Mouse (Mus musculus): Measurements from ENCODE around the gene Ttc30a2. TPM values are rescaled to one million over a fixed set of nuclear protein-coding genes. Genes with fewer than 3 reads are reported as not detected.
"Not testable (repeated sequence)": the region's sequence is repeated elsewhere in the genome, so short reads cannot be mapped to it uniquely, and the experiment has no call there.

Ttc30a2 gene
- 1.1 and 1.9 TPM in 2 replicates for polyA plus RNA-seq (2014; fragmentation: Nextera tagmentation; extraction: Ambion mirVana)

DNA sequence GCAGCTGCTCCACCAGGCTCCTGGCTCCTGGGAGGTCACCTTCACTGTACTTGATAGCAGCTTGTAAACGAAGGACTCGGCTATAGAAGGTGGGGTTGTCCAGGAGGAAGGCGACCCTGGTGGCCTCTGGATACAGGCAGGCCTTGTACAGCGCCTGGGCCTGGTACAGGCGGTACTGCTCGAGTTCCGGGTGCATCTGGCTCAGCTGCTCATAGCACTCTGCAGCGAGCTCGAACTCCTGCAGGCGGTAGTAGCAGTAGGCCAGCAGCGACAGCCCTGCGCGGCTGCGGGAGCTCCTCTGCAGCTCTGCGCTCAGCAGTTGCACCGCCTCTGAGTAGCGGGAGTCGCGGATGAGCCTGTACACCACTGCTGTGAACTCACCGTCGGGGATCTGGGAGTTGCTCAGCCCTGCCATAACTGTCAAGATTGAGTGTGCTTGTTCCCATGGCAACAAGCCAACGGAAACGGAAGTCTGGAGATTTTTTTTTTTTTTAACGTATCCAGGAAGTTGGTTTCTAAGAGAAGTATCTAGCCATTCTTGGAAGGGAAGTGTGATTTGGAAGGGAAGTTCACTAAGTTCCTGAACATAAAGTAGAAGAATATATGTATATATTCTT, at the start of gene Ttc30a2:
Gene Ttc30a2, minus strand, starts transcription at position 419 of the 617 bp plus-strand sequence.
- H3K27ac ChIP-seq (replicated peaks in 1 of 2; ENCODE audit: control insufficient read depth in 1 of 2, insufficient read depth in 1 of 2, low read depth in 2 of 2, low read length in 2 of 2); H3K27me3 ChIP-seq (ENCODE audit: control insufficient read depth, insufficient read depth, low read length); H3K4me1 ChIP-seq (ENCODE audit: control insufficient read depth in 2 of 2, insufficient read depth in 2 of 2, low read length in 2 of 2); H3K36me3 ChIP-seq (ENCODE audit: control insufficient read depth, insufficient read depth, low read length); ATAC-seq (ENCODE audit: insufficient number of reproducible peaks, insufficient read depth, low FRiP score, low read depth); H3K9me3 ChIP-seq (ENCODE audit: control insufficient read depth, low read length); H3K9ac ChIP-seq (ENCODE audit: low read length): not testable (repeated sequence)
- Histone ChIP-seq H3K4me3 (ENCODE audit: control insufficient read depth in 1 of 2, insufficient read depth in 1 of 2, low read depth in 1 of 2, low read length in 2 of 2) (peak within 1 kb of the TSS; percentile 13 to 14; a peak in 2 of 4 replicates), H3K4me2 (ENCODE audit: low read length) (peak within 1 kb of the TSS; percentile 48)
- 16% methylated on average over 19 of the region's 24 CpGs for WGBS

DNA sequence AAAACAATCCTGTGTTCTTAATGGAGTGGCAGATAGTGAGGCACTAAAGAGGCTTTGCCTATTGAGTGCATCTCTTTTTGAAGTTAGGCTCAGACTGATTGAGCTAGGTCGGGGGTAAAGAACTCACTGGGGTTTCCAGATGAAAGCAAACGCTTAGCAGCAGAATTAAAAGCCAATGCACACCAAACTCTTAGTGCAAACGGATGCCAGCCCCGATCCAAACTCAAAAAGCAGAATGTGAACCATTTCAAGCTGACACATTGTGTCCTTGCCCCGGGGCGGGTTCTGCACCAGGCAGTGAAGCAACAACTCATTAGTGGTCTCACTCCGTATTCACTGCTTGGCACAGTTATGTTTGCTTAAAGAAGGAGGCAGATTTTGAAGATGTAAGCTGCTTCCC, 38.9 kb upstream of the Ttc30a2 start:
- Histone ChIP-seq H3K9me3 (ENCODE audit: control insufficient read depth, low read length) (no peaks in the 10 kb centered on the region), H3K4me2 (ENCODE audit: low read length) (no peak overlapping the region), H3K27me3 (ENCODE audit: control insufficient read depth, insufficient read depth, low read length) (no peaks in the 10 kb centered on the region), H3K4me3 (ENCODE audit: control insufficient read depth in 1 of 2, insufficient read depth in 1 of 2, low read depth in 1 of 2, low read length in 2 of 2) (no peak overlapping the region), H3K4me1 (ENCODE audit: control insufficient read depth in 2 of 2, insufficient read depth in 2 of 2, low read length in 2 of 2) (no peaks in the 10 kb centered on the region), H3K36me3 (ENCODE audit: control insufficient read depth, insufficient read depth, low read length) (no peaks in the 10 kb centered on the region), H3K27ac (replicated peaks in 1 of 2; ENCODE audit: control insufficient read depth in 1 of 2, insufficient read depth in 1 of 2, low read depth in 2 of 2, low read length in 2 of 2) (no peak overlapping the region), H3K9ac (ENCODE audit: low read length) (no peak overlapping the region)
- no peak for ATAC-seq (ENCODE audit: insufficient number of reproducible peaks, insufficient read depth, low FRiP score, low read depth)
- 18% methylated on average over 7 of the region's 7 CpGs for WGBS

DNA sequence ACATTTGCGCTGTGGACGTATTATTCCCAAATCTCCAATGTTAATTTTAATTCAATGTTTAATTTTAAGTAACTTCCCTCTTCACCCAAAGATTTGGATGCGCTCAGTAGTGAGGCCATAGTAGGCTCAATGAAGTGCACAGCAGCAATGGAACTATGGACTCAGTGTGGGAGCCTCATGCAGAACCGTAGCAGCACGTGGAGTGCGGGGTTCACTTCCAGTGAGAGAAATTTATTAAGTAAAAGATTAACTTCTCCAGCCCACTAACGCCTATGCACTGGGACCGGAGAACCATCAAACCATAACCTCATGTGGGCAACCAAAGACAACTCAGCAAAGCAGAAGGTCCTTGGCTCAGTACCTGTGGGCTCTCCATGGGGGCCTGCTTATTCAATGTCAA, 38.2 kb upstream of the Ttc30a2 start:
- WGBS = 92% methylated on average over 8 of the region's 8 CpGs
- Histone ChIP-seq H3K9me3 (ENCODE audit: control insufficient read depth, low read length) (no peaks in the 10 kb centered on the region), H3K4me3 (ENCODE audit: control insufficient read depth in 1 of 2, insufficient read depth in 1 of 2, low read depth in 1 of 2, low read length in 2 of 2) (no peak overlapping the region), H3K4me2 (ENCODE audit: low read length) (no peak overlapping the region), H3K27ac (replicated peaks in 1 of 2; ENCODE audit: control insufficient read depth in 1 of 2, insufficient read depth in 1 of 2, low read depth in 2 of 2, low read length in 2 of 2) (no peak overlapping the region), H3K9ac (ENCODE audit: low read length) (no peak overlapping the region), H3K4me1 (ENCODE audit: control insufficient read depth in 2 of 2, insufficient read depth in 2 of 2, low read length in 2 of 2) (0 out of 4 replicates have a peak, but pooled peaks cover 0 to 3% of the 10 kb centered on the region in 2 experiments), H3K27me3 (ENCODE audit: control insufficient read depth, insufficient read depth, low read length) (no peaks in the 10 kb centered on the region), H3K36me3 (ENCODE audit: control insufficient read depth, insufficient read depth, low read length) (no peaks in the 10 kb centered on the region)
- no peak for ATAC-seq (ENCODE audit: insufficient number of reproducible peaks, insufficient read depth, low FRiP score, low read depth)

DNA sequence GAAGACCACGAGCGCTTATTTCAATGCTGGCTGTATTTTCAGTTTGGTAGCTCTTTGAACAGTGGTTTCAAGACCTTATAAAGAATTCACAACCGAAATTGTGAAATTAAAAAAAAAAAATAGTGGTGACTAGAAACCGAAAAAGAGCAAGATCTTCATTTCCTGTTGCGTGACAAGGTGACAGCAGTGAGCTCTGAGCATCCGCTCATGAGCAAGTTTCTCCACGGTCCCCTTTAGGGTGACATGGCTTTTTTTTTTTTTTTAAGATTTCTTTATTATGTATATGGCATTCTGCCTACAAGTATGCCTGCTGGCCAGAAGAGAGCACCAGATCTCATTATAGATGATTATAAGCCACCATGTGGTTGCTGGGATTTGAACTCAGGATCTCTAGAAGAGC, 37.5 kb upstream of the Ttc30a2 start:
- no peak for ATAC-seq (ENCODE audit: insufficient number of reproducible peaks, insufficient read depth, low FRiP score, low read depth)
- no peak overlapping the region for H3K4me2 ChIP-seq (ENCODE audit: low read length)
- H3K9me3 ChIP-seq (ENCODE audit: control insufficient read depth, low read length) = no peaks in the 10 kb centered on the region
- H3K27ac ChIP-seq (replicated peaks in 1 of 2; ENCODE audit: control insufficient read depth in 1 of 2, insufficient read depth in 1 of 2, low read depth in 2 of 2, low read length in 2 of 2) = no peak overlapping the region
- no peak overlapping the region for H3K4me3 ChIP-seq (ENCODE audit: control insufficient read depth in 1 of 2, insufficient read depth in 1 of 2, low read depth in 1 of 2, low read length in 2 of 2)
- no peak overlapping the region for H3K9ac ChIP-seq (ENCODE audit: low read length)
- H3K4me1 ChIP-seq (ENCODE audit: control insufficient read depth in 2 of 2, insufficient read depth in 2 of 2, low read length in 2 of 2) = peaks cover 2 to 4% of the 10 kb centered on the region in 2 experiments; a peak in 2 of 4 replicates
- no peaks in the 10 kb centered on the region for H3K27me3 ChIP-seq (ENCODE audit: control insufficient read depth, insufficient read depth, low read length)
- WGBS = 90% methylated on average over 7 of the region's 7 CpGs
- H3K36me3 ChIP-seq (ENCODE audit: control insufficient read depth, insufficient read depth, low read length) = no peaks in the 10 kb centered on the region

DNA sequence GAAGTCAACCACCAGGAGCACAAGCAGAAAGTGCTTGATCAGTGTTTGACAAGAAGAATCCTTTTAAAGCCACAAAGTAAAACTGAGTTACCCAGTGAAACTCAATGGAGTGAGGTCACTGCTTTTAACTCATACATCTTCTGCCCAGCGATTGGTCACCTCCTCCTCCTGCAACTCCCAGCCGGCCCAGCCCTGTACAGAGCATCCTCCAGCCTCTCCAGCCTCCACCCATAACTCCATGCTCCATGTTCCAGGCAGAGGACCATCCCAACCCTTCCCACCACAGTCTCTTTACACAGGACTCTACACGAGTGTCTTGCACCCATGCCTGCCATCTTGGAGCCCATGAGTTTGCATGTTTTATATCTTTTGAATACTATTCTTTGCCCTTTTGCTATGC, 36.7 kb upstream of the Ttc30a2 start:
- H3K9me3 ChIP-seq (ENCODE audit: control insufficient read depth, low read length) = no peaks in the 10 kb centered on the region
- H3K4me1 ChIP-seq (ENCODE audit: control insufficient read depth in 2 of 2, insufficient read depth in 2 of 2, low read length in 2 of 2) = peaks cover 2 to 4% of the 10 kb centered on the region in 2 experiments; a peak in 2 of 4 replicates
- no peak overlapping the region for H3K4me3 ChIP-seq (ENCODE audit: control insufficient read depth in 1 of 2, insufficient read depth in 1 of 2, low read depth in 1 of 2, low read length in 2 of 2)
- no peak overlapping the region for H3K4me2 ChIP-seq (ENCODE audit: low read length)
- no peak overlapping the region for H3K27ac ChIP-seq (replicated peaks in 1 of 2; ENCODE audit: control insufficient read depth in 1 of 2, insufficient read depth in 1 of 2, low read depth in 2 of 2, low read length in 2 of 2)
- 79% methylated on average over 3 of the region's 3 CpGs for WGBS
- no peak for ATAC-seq (ENCODE audit: insufficient number of reproducible peaks, insufficient read depth, low FRiP score, low read depth)
- H3K9ac ChIP-seq (ENCODE audit: low read length) = no peak overlapping the region
- H3K27me3 ChIP-seq (ENCODE audit: control insufficient read depth, insufficient read depth, low read length) = no peaks in the 10 kb centered on the region
- no peaks in the 10 kb centered on the region for H3K36me3 ChIP-seq (ENCODE audit: control insufficient read depth, insufficient read depth, low read length)

DNA sequence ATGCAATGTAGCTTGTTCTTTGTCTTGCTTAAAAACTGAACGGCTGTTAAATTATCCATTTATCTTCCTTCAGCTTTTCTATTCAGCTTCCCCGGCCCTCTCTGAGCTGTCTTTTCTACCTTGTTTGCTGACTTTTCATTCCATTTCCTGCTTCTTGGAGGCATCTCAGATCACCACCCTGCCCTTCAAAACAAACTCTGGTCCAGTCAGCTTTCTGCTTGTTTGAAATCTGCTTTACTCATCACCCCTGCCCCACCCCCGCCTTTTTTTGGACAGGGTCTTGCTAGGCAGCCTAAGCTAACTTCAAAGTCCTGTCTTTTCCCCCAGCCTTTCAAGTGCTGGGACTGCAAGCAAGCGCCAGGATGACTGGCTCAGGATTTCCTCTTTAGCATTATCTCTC, 28.2 kb upstream of the Ttc30a2 start:
- 25% methylated on average over 4 of the region's 4 CpGs for WGBS
- H3K4me2 ChIP-seq (ENCODE audit: low read length) = no peak overlapping the region
- no peak overlapping the region for H3K27ac ChIP-seq (replicated peaks in 1 of 2; ENCODE audit: control insufficient read depth in 1 of 2, insufficient read depth in 1 of 2, low read depth in 2 of 2, low read length in 2 of 2)
- no peaks in the 10 kb centered on the region for H3K27me3 ChIP-seq (ENCODE audit: control insufficient read depth, insufficient read depth, low read length)
- no peaks in the 10 kb centered on the region for H3K9me3 ChIP-seq (ENCODE audit: control insufficient read depth, low read length)
- H3K9ac ChIP-seq (ENCODE audit: low read length) = no peak overlapping the region
- no peak overlapping the region for H3K4me3 ChIP-seq (ENCODE audit: control insufficient read depth in 1 of 2, insufficient read depth in 1 of 2, low read depth in 1 of 2, low read length in 2 of 2)
- H3K36me3 ChIP-seq (ENCODE audit: control insufficient read depth, insufficient read depth, low read length) = no peaks in the 10 kb centered on the region
- ATAC-seq (ENCODE audit: insufficient number of reproducible peaks, insufficient read depth, low FRiP score, low read depth) = no peak
- peaks cover 1 to 2% of the 10 kb centered on the region in 2 experiments; a peak in 2 of 4 replicates for H3K4me1 ChIP-seq (ENCODE audit: control insufficient read depth in 2 of 2, insufficient read depth in 2 of 2, low read length in 2 of 2)

DNA sequence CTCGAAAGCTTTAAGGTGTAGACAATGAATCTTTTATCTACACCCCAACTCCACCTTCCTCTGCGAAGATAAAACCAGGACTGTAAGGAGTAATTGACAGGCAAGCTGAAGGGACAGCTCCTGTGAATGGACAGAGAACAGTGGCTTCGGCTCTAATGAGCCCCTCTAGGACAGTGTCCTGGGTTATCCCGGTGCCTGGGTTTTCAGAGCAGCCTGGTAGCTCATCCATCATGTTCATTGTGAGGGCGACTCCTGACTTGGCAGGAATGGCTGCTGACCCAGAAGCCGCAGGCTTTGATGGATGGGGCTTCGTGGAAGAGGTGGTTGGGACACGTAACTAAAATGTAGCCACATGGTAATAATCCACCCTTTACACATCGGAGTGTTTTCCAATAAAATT, 24.9 kb upstream of the Ttc30a2 start:
- peaks cover 13 to 16% of the 10 kb centered on the region in 2 experiments for H3K4me1 ChIP-seq (ENCODE audit: control insufficient read depth in 2 of 2, insufficient read depth in 2 of 2, low read length in 2 of 2)
- WGBS = 50% methylated on average over 9 of the region's 9 CpGs
- no peak overlapping the region for H3K4me2 ChIP-seq (ENCODE audit: low read length)
- no peak for ATAC-seq (ENCODE audit: insufficient number of reproducible peaks, insufficient read depth, low FRiP score, low read depth)
- no peaks in the 10 kb centered on the region for H3K27me3 ChIP-seq (ENCODE audit: control insufficient read depth, insufficient read depth, low read length)
- H3K9me3 ChIP-seq (ENCODE audit: control insufficient read depth, low read length) = no peaks in the 10 kb centered on the region
- no peak overlapping the region for H3K9ac ChIP-seq (ENCODE audit: low read length)
- H3K4me3 ChIP-seq (ENCODE audit: control insufficient read depth in 1 of 2, insufficient read depth in 1 of 2, low read depth in 1 of 2, low read length in 2 of 2) = no peak overlapping the region
- no peak overlapping the region for H3K27ac ChIP-seq (replicated peaks in 1 of 2; ENCODE audit: control insufficient read depth in 1 of 2, insufficient read depth in 1 of 2, low read depth in 2 of 2, low read length in 2 of 2)
- H3K36me3 ChIP-seq (ENCODE audit: control insufficient read depth, insufficient read depth, low read length) = no peaks in the 10 kb centered on the region

DNA sequence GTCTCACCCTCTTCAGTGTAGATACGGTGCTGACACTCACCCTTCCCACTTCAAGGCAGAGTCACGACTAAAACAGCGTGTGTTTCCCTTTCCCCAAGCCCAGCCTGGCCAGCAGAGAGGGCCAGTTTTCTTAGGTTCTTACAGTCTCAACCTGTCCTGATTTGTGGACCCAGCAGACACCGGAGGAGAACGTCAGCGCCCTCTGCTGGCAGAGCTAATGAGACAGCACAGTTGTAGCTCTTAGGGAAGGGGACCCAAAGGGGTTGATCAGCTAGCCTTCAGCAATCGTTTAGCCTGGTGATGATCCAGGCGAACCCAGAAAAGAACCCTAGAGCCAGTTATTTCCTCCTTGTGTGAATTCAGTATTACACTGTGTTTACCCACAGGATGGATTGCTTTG, 23.4 kb upstream of the Ttc30a2 start:
- no peak overlapping the region for H3K27ac ChIP-seq (replicated peaks in 1 of 2; ENCODE audit: control insufficient read depth in 1 of 2, insufficient read depth in 1 of 2, low read depth in 2 of 2, low read length in 2 of 2)
- H3K4me2 ChIP-seq (ENCODE audit: low read length) = no peak overlapping the region
- peaks cover 18 to 22% of the 10 kb centered on the region in 2 experiments for H3K4me1 ChIP-seq (ENCODE audit: control insufficient read depth in 2 of 2, insufficient read depth in 2 of 2, low read length in 2 of 2)
- no peaks in the 10 kb centered on the region for H3K36me3 ChIP-seq (ENCODE audit: control insufficient read depth, insufficient read depth, low read length)
- no peak for ATAC-seq (ENCODE audit: insufficient number of reproducible peaks, insufficient read depth, low FRiP score, low read depth)
- H3K9ac ChIP-seq (ENCODE audit: low read length) = no peak overlapping the region
- no peak overlapping the region for H3K4me3 ChIP-seq (ENCODE audit: control insufficient read depth in 1 of 2, insufficient read depth in 1 of 2, low read depth in 1 of 2, low read length in 2 of 2)
- 27% methylated on average over 8 of the region's 8 CpGs for WGBS
- no peaks in the 10 kb centered on the region for H3K27me3 ChIP-seq (ENCODE audit: control insufficient read depth, insufficient read depth, low read length)
- no peaks in the 10 kb centered on the region for H3K9me3 ChIP-seq (ENCODE audit: control insufficient read depth, low read length)
